Mouse (Mus musculus): ENCODE data around the gene Tmem230.

- no peak for TF ChIP-seq POLR2A (IDR thresholded peaks at IDR 0.05; ENCODE audit: borderline replicate concordance, insufficient read depth, low read length)
- no peak for TF ChIP-seq CTCF (IDR thresholded peaks at IDR 0.05; ENCODE audit: borderline replicate concordance, insufficient read depth, low read depth, low read length)
These were observed 43.7 kb upstream of the Tmem230 start for GRCm38 (mm10) chr2:132291265-132291664.

All from cerebellum, adult 2 months (tissue).